Mouse (Mus musculus) stomach, embryonic 15.5 days (tissue): Measurements from ENCODE around the gene Grin2b. TPM values are rescaled to one million over a fixed set of nuclear protein-coding genes. Genes with fewer than 3 reads are reported as not detected.
"Not testable (repeated sequence)": the region's sequence is repeated elsewhere in the genome, so short reads cannot be mapped to it uniquely, and the experiment has no call there.

Experiments used
- ATAC-seq: fragments of 200-750 bp; cut with Nextera tagmentation; 2 replicates; pipeline ENCODE4 v1.8.0; 2017; ENCODE audit warnings: low read depth, moderate number of reproducible peaks, moderate TSS enrichment; ENCODE audit not compliant: insufficient read depth, low FRiP score
- H3K27ac ChIP-seq: fragments of 300-500 bp; sonication (generic); 2 replicates; pipeline ENCODE4 v1.5.1; 2015; ENCODE audit warnings: mild to moderate bottlenecking, inconsistent platforms
- H3K27me3 ChIP-seq: fragments of 300-500 bp; sonication (generic); replicated peaks from 2 replicates; pipeline ENCODE4 v1.6.1; 2015; ENCODE audit warnings: inconsistent platforms
- H3K36me3 ChIP-seq: fragments of 300-500 bp; sonication (generic); 2 replicates; pipeline ENCODE4 v1.6.1; 2015; ENCODE audit warnings: inconsistent platforms
- H3K4me1 ChIP-seq: fragments of 300-500 bp; sonication (generic); 2 replicates; pipeline ENCODE4 v1.6.1; 2015; ENCODE audit warnings: inconsistent platforms
- H3K4me2 ChIP-seq: fragments of 300-500 bp; sonication (generic); 2 replicates; pipeline ENCODE4 v1.6.1; 2015; ENCODE audit warnings: mild to moderate bottlenecking, inconsistent platforms
- H3K4me3 ChIP-seq: fragments of 300-500 bp; sonication (generic); replicated peaks from 2 replicates; pipeline ENCODE4 v1.5.1; 2015; ENCODE audit warnings: inconsistent platforms
- H3K9ac ChIP-seq: fragments of 300-500 bp; sonication (generic); 2 replicates; pipeline ENCODE4 v1.6.1; 2015; ENCODE audit warnings: inconsistent platforms
- H3K9me3 ChIP-seq: fragments of 300-500 bp; sonication (generic); 2 replicates; pipeline ENCODE4 v1.6.1; 2016; ENCODE audit warnings: inconsistent platforms
- WGBS: fragments of 180-500 bp; shearing (Covaris S2); methylation state at CpG from one replicate; pipeline ENCODE4 v1.1.7; 2015; 5-methylcytosine and 5-hydroxymethylcytosine counted together
- polyA plus RNA-seq: library from polyadenylated mRNA; unstranded; fragments of >200 nt; fragmentation: Nextera tagmentation; extraction: Ambion mirVana; gene quantifications from 2 replicates; pipeline ENCODE4 v1.2.1, GENCODE M21; 2015

Grin2b gene
- polyA plus RNA-seq, 1 experiment from 2014 or later, result 0.83 TPM

GRCm38 (mm10) chr6:135758735-135759134, 414.6 kb downstream of the Grin2b start:
- 58% methylated on average over 1 of the region's 1 CpGs for WGBS

GRCm38 (mm10) chr6:135756075-135756474, 417.2 kb downstream of the Grin2b start:
- Histone ChIP-seq H3K9me3 (no peaks in the 10 kb centered on the region), H3K4me2 (no peak overlapping the region), H3K27me3 (no peaks in the 10 kb centered on the region), H3K36me3 (no peaks in the 10 kb centered on the region), H3K9ac (no peak overlapping the region), H3K4me3 (no peak overlapping the region), H3K27ac (no peak overlapping the region), H3K4me1 (no peaks in the 10 kb centered on the region)
- WGBS, result 82% methylated on average over 1 of the region's 1 CpGs
- ATAC-seq, result no peak

More at GRCm38 (mm10) chr6:135758735-135759134, 414.6 kb downstream of the Grin2b start:
- Histone ChIP-seq H3K4me1 (no peaks in the 10 kb centered on the region), H3K9me3 (no peaks in the 10 kb centered on the region), H3K27ac (no peak overlapping the region), H3K27me3 (no peaks in the 10 kb centered on the region), H3K9ac (no peak overlapping the region), H3K4me2 (no peak overlapping the region), H3K4me3 (no peak overlapping the region), H3K36me3 (no peaks in the 10 kb centered on the region)
- no peak for ATAC-seq

DNA sequence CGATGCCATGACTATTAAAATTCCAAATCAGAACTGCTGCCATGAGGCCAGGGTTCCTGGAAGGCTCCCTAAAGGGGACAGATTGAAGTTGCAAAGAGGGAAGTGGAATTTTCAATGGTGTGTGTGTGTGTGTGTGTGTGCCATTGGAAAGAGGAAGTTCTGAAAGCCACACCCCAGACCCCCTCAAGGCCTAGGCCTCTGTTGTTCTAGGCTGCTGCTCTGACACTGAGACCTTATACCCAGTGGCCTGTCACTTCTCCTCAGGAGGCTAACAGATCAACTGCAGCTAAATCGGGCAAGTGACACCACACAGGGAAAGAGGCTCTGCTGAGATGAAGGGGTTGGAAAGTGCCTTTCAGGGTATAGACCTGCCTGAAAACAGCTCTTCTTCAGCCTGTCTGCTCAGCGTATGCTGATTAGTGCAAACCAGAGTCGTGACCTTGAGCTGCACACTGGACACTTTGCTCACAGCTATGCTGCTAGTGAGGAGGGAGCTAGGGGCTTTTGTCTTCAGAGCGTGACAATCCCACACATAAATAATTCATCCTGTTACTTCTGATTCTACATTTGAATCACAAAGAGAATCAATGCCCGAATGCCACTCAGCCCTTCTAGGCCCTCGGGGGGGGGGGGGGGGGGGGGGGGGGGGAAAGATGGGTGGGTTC, 424.8 kb downstream of the Grin2b start:
- Histone ChIP-seq H3K9me3 (no peaks in the 10 kb centered on the region), H3K4me2 (no peak overlapping the region), H3K27ac (no peak overlapping the region), H3K9ac (no peak overlapping the region), H3K27me3 (no peaks in the 10 kb centered on the region), H3K36me3 (no peaks in the 10 kb centered on the region), H3K4me1 (no peaks in the 10 kb centered on the region), H3K4me3 (no peak overlapping the region)
- no peak for ATAC-seq
- 73% methylated on average over 6 of the region's 7 CpGs for WGBS

DNA sequence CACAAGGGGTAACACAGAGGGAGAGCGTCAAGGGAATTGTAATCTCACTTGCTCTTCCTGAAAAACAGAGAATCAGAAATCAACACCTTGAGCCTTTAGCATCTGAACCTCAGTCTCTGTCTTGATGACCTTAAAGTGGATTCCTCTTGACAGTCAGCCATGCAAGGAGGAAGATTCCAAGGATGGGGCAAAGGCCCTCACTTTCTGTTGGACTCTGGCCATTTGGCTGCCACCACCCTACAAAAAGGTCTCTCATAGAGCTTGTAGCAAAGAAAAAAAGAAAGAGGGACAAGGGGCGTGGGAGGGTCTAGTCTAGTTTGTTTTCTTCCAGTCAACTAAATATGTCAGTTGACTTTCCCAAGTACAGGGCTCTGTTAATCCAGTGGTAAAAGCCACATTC, 427.7 kb downstream of the Grin2b start:
- Histone ChIP-seq H3K36me3 (no peaks in the 10 kb centered on the region), H3K4me3 (no peak overlapping the region), H3K4me2 (no peak overlapping the region), H3K9ac (no peak overlapping the region), H3K4me1 (no peaks in the 10 kb centered on the region), H3K27ac (no peak overlapping the region), H3K9me3 (no peaks in the 10 kb centered on the region), H3K27me3 (no peaks in the 10 kb centered on the region)
- ATAC-seq, result no peak
- whole genome bisulfite sequencing, result 82% methylated on average over 2 of the region's 2 CpGs

DNA sequence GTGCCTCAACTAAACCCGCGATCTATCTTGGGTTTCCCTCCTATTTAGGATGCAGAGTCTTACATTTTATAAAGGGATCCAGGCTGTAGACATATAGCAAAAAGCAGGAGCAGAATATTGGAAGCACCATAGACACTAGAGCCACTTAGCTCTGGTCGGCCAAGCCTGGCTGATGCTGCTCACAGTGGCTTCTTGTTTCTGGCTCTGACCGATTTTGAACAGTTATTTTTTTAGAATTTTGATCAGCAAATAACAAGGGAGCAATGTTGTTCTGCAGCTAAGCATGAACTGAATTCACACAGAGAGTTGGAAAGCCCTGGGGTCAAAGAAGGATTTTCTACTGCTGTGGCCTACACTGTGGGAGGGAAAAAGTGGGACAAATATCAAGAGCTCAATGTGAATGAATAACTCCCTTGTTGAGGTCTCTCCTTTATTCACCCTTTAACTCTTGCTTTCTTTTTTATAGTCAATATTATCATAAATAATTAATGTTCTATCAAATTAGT, 439.0 kb downstream of the Grin2b start:
- Histone ChIP-seq H3K9me3 (no peaks in the 10 kb centered on the region), H3K4me1 (no peaks in the 10 kb centered on the region), H3K4me3 (no peak overlapping the region), H3K36me3 (no peaks in the 10 kb centered on the region), H3K4me2 (no peak overlapping the region), H3K27me3 (no peaks in the 10 kb centered on the region), H3K9ac (no peak overlapping the region), H3K27ac (no peak overlapping the region)
- ATAC-seq, result no peak
- WGBS, result 90% methylated on average over 4 of the region's 4 CpGs

GRCm38 (mm10) chr6:135727106-135727505, 446.2 kb downstream of the Grin2b start:
- no peaks in the 10 kb centered on the region for H3K36me3 ChIP-seq
- no peak overlapping the region for H3K9ac ChIP-seq
- H3K9me3 ChIP-seq, result no peaks in the 10 kb centered on the region
- no peak overlapping the region for H3K27ac ChIP-seq
- ATAC-seq, result no peak
- WGBS, result 90% methylated on average over 5 of the region's 5 CpGs
- H3K4me1 ChIP-seq, result no peaks in the 10 kb centered on the region
- no peaks in the 10 kb centered on the region for H3K27me3 ChIP-seq
- no peak overlapping the region for H3K4me2 ChIP-seq
- no peak overlapping the region for H3K4me3 ChIP-seq

DNA sequence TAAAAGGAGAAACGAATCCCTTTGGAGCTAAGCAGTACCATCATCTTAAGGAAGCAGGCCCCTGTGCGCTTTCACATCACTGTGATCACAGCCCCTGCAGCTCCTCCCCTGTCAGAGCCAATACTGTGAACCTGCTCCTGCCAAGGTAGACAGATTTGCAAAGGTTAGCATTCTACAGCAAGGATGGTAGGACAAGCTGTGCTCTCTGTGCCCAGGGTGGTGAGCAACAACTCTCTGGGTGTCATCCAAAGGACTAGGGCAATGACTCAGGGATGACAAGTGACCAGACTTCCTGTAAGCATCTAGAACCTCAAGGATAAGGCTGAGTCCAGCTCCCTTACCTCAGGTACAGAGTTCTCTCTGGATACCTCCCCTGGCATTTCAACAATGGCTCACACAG, 451.6 kb downstream of the Grin2b start:
- H3K27ac ChIP-seq, result no peak overlapping the region
- no peaks in the 10 kb centered on the region for H3K9me3 ChIP-seq
- no peaks in the 10 kb centered on the region for H3K36me3 ChIP-seq
- H3K9ac ChIP-seq, result no peak overlapping the region
- H3K4me3 ChIP-seq, result no peak overlapping the region
- H3K4me1 ChIP-seq, result no peaks in the 10 kb centered on the region
- WGBS, result 91% methylated on average over 2 of the region's 2 CpGs
- no peak for ATAC-seq
- H3K27me3 ChIP-seq, result no peaks in the 10 kb centered on the region
- H3K4me2 ChIP-seq, result no peak overlapping the region

DNA sequence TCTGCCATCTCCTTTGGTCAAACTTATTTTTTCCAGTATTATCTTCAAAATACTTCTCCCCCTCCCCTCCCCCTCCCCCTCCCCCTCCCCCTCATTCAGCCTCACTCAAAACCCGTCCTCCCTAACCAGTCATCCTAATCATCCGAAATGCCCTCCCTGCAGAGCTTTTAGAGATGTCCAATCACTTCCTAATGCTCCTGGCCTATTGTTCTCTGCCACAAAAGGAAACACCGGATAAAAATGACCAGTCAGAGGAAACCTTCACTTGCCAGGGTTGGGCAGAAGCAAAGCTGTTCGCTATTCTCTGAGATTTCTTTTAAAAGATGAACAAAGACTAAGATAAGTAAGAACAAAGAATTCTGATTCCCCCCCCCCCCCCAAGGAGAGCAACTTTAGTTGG, 458.4 kb downstream of the Grin2b start:
- H3K27me3 ChIP-seq, result no peaks in the 10 kb centered on the region
- no peak overlapping the region for H3K9ac ChIP-seq
- no peaks in the 10 kb centered on the region for H3K36me3 ChIP-seq
- ATAC-seq, result no peak
- no peak overlapping the region for H3K27ac ChIP-seq
- WGBS, result 80% methylated on average over 3 of the region's 4 CpGs
- H3K4me2 ChIP-seq, result no peak overlapping the region
- no peaks in the 10 kb centered on the region for H3K9me3 ChIP-seq
- H3K4me3 ChIP-seq, result no peak overlapping the region
- H3K4me1 ChIP-seq, result no peaks in the 10 kb centered on the region

DNA sequence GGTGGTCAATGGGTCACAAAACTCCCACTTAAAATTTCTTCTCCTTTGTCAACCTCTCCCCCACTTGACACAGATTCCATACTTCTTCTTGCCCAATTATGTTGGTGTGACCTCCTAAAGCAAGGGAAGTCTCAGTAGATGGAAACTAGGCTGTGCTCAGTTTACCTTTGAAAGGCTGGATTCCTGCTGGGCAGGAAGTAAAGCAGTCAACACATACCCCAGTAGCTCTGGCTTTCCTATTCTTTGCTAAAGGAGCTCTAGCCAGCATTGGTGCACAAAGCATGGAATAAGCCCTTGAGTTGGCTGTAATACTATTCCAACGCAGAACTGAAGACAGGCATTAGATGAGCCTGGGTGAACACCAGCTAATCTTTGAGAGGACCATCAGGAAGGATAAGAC, 459.1 kb downstream of the Grin2b start:
- H3K36me3 ChIP-seq, result no peaks in the 10 kb centered on the region

DNA sequence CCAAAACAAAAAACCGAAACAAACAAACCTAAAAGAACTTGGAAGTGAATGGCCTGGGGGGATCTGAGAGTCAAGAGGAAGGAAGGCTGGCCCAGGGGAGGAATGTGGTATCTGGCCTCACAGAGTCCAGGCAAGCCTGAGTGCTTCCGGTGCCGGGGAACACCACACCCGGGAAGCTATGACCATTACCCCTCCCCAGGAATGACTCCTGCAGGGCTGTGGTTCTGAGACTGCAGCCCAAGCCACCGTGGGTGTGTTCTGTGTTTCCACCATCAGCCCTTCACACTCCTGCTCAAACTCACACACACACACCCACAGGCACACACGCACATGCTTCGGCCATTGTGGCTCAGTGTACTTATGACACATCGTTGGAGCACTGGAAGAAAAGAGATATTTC, 459.6 kb downstream of the Grin2b start:
- H3K36me3 ChIP-seq, result no peaks in the 10 kb centered on the region
- no peak for ATAC-seq
- no peaks in the 10 kb centered on the region for H3K27me3 ChIP-seq
- 72% methylated on average over 8 of the region's 8 CpGs for WGBS
- H3K4me2 ChIP-seq, result no peak overlapping the region
- no peak overlapping the region for H3K27ac ChIP-seq
- no peaks in the 10 kb centered on the region for H3K4me1 ChIP-seq
- H3K9ac ChIP-seq, result no peak overlapping the region
- no peak overlapping the region for H3K4me3 ChIP-seq
- H3K9me3 ChIP-seq, result no peaks in the 10 kb centered on the region

More for the DNA sequence above, 459.1 kb downstream of the Grin2b start:
- 84% methylated on average over 1 of the region's 1 CpGs for WGBS
- Histone ChIP-seq H3K4me2 (no peak overlapping the region), H3K4me3 (no peak overlapping the region), H3K9me3 (no peaks in the 10 kb centered on the region), H3K27ac (no peak overlapping the region), H3K27me3 (no peaks in the 10 kb centered on the region), H3K4me1 (no peaks in the 10 kb centered on the region), H3K9ac (no peak overlapping the region)
- no peak for ATAC-seq

DNA sequence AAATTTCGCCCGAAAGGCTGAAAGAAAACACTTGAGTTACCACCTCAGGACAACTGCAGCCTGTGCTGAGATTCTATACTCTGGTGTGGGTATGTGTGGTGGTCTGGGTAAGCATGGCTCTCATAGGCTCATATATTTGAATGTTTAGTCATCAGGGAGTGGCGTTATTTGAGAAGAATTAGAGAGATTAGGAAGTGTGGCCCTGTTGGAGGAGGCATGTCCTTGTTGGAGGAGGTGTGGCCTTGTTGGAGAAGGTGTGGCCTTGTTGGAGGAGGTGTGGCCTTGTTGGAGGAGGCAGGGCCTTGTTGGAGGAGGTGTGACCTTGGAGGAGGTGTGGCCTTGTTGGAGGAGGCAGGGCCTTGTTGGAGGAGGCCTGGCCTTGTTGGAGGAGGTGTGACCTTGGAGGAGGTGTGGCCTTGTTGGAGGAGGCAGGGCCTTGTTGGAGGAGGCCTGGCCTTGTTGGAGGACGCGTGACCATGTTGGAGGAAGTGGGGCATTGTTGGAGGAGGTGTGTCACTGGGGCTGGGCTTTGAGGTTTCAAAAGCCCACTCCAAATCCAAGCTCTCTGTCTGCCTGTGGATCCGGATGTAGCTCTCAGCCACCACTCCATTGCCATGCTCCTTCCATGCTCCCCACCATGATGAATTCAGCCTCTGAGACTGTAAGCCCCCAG, 466.3 kb downstream of the Grin2b start:
- H3K9ac ChIP-seq, H3K9me3 ChIP-seq, H3K27ac ChIP-seq, H3K4me2 ChIP-seq, H3K36me3 ChIP-seq, H3K27me3 ChIP-seq, H3K4me3 ChIP-seq, H3K4me1 ChIP-seq: not testable (repeated sequence)
- 73% methylated on average over 6 of the region's 6 CpGs for WGBS
- 0 out of 2 replicates have a peak, but pooled peaks have one; percentile 10 for ATAC-seq

GRCm38 (mm10) chr6:135703655-135704054, 469.7 kb downstream of the Grin2b start:
- no peaks in the 10 kb centered on the region for H3K27me3 ChIP-seq
- 45% methylated on average over 2 of the region's 2 CpGs for WGBS
- H3K9me3 ChIP-seq, result no peaks in the 10 kb centered on the region
- H3K27ac ChIP-seq, result no peak overlapping the region
- no peak overlapping the region for H3K4me2 ChIP-seq
- H3K4me1 ChIP-seq, result no peaks in the 10 kb centered on the region
- H3K36me3 ChIP-seq, result no peaks in the 10 kb centered on the region
- no peak overlapping the region for H3K4me3 ChIP-seq
- no peak for ATAC-seq
- H3K9ac ChIP-seq, result no peak overlapping the region
